Mouse (Mus musculus): Measurements from ENCODE around the gene Lclat1.

- no peak for TF ChIP-seq GATA1 (IDR thresholded peaks at IDR 0.05; ENCODE audit: low read length)
- no peak for TF ChIP-seq TAL1 (IDR thresholded peaks at IDR 0.05; ENCODE audit: low read length)
These were observed 15.4 kb upstream of the Lclat1 start for GRCm38 (mm10) chr17:73092103-73093097.
